Mouse (Mus musculus) midbrain, embryonic 14.5 days (tissue): ENCODE measurements at regions not wholly inside any gene's neighbourhood (a gene's known extent, or its start where the extent isn't known, plus 50 kb on each side); places are given as distances from the start of the nearest gene placed in this dataset.

Experiments
- ATAC-seq: fragments of 200-750 bp; cut with Nextera tagmentation; 2 replicates; pipeline ENCODE4 v1.8.0; 2017; ENCODE audit warnings: moderate number of reproducible peaks, moderate library complexity; ENCODE audit not compliant: low FRiP score, low TSS enrichment
- DNase-seq: peaks from one replicate; pipeline ENCODE4 v3.0.0-alpha.2; 2015
- H3K27ac ChIP-seq: fragments of 300-500 bp; sonication (generic); replicated peaks from 2 replicates; pipeline ENCODE4 v1.5.1; 2014; ENCODE audit warnings: mild to moderate bottlenecking, low read depth, low read length, moderate library complexity
- H3K27me3 ChIP-seq: fragments of 300-500 bp; sonication (generic); 2 replicates; pipeline ENCODE4 v1.6.1; 2014; ENCODE audit warnings: low read length, control low read depth, mixed read lengths; ENCODE audit not compliant: control insufficient read depth, insufficient read depth
- H3K36me3 ChIP-seq: fragments of 300-500 bp; sonication (generic); 2 replicates; pipeline ENCODE4 v1.6.1; 2014; ENCODE audit warnings: low read length, control low read depth; ENCODE audit not compliant: control insufficient read depth, insufficient read depth
- H3K4me1 ChIP-seq: fragments of 300-500 bp; sonication (generic); 2 replicates; pipeline ENCODE4 v1.6.1; 2014; ENCODE audit warnings: mild to moderate bottlenecking, antibody characterized with exemption, low read length, control low read depth; ENCODE audit not compliant: control insufficient read depth, insufficient read depth
- H3K4me2 ChIP-seq: fragments of 300-500 bp; sonication (generic); 2 replicates; pipeline ENCODE4 v1.6.1; 2014; ENCODE audit warnings: mild to moderate bottlenecking, low read length, moderate library complexity
- H3K4me3 ChIP-seq: fragments of 300-500 bp; sonication (generic); replicated peaks from 2 replicates; pipeline ENCODE4 v1.5.1; 2014; ENCODE audit warnings: low read depth, low read length
- H3K9ac ChIP-seq: fragments of 300-500 bp; sonication (generic); replicated peaks from 2 replicates; pipeline ENCODE4 v1.6.1; 2014; ENCODE audit warnings: mild to moderate bottlenecking, low read length, moderate library complexity
- H3K9me3 ChIP-seq: fragments of 300-500 bp; sonication (generic); 2 replicates; pipeline ENCODE4 v1.6.1; 2016; ENCODE audit warnings: low read length, control low read depth, mixed read lengths; ENCODE audit not compliant: control insufficient read depth
- WGBS: fragments of 180-500 bp; shearing (Covaris S2); extraction: QIAGEN DNeasy Blood & Tissue Kit; methylation state at CpG from one replicate; pipeline ENCODE4 v1.1.7; 2014; 5-methylcytosine and 5-hydroxymethylcytosine counted together

GRCm38 (mm10) chr13:43875895-43876294 lies 91.3 kb downstream of the Cd83 start:
- Histone ChIP-seq H3K4me2 (no peak overlapping the region), H3K27me3 (no peaks in the 10 kb centered on the region), H3K4me3 (no peak overlapping the region), H3K36me3 (no peaks in the 10 kb centered on the region), H3K9me3 (no peaks in the 10 kb centered on the region), H3K9ac (no peak overlapping the region), H3K4me1 (no peaks in the 10 kb centered on the region), H3K27ac (no peak overlapping the region)
- DNase-seq (no peak), ATAC-seq (no peak)
- WGBS: 87% methylated on average over 9 of the region's 9 CpGs

- H3K36me3 ChIP-seq: no peaks in the 10 kb centered on the region
- no peak for ATAC-seq
These were observed 102.7 kb downstream of the Cd83 start for GRCm38 (mm10) chr13:43887284-43887683.

DNA sequence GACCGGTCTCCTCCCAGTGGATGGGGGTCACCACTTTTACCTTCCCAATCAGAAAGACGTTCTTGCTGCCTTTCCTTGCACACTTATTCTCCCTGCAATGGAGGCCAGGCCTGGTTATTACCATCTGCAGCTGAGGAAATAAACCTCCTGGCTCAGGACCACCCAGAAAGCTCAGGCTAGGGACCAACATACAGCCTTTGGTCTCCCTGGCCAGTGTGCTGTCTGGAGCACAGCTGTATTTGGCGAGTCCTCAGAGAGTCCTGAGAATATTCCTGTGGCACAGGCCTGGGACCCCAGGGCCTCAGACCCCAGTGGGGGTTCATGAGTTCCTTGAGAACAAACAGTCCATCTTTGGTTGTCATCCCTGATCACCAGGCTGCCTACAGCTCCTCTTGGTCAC lies 107.4 kb downstream of the Cd83 start:
- H3K4me2 ChIP-seq: no peak overlapping the region
- DNase-seq (no peak), ATAC-seq (no peak)
- H3K4me1 ChIP-seq: 0 out of 2 replicates have a peak, but pooled peaks cover 3% of the 10 kb centered on the region
- no peak overlapping the region for H3K4me3 ChIP-seq
- 80% methylated on average over 3 of the region's 3 CpGs for WGBS
- no peaks in the 10 kb centered on the region for H3K27me3 ChIP-seq
- no peaks in the 10 kb centered on the region for H3K9me3 ChIP-seq
- H3K27ac ChIP-seq: no peak overlapping the region
- H3K9ac ChIP-seq: no peak overlapping the region
- no peaks in the 10 kb centered on the region for H3K36me3 ChIP-seq

More at GRCm38 (mm10) chr13:43887284-43887683, 102.7 kb downstream of the Cd83 start:
- H3K4me3 ChIP-seq: no peak overlapping the region
- H3K27me3 ChIP-seq: no peaks in the 10 kb centered on the region
- no peaks in the 10 kb centered on the region for H3K9me3 ChIP-seq
- no peak overlapping the region for H3K27ac ChIP-seq
- 96% methylated on average over 3 of the region's 3 CpGs for WGBS
- no peak overlapping the region for H3K9ac ChIP-seq
- no peak overlapping the region for H3K4me2 ChIP-seq
- DNase-seq: no peak
- H3K4me1 ChIP-seq: no peaks in the 10 kb centered on the region

GRCm38 (mm10) chr13:43895990-43896389 lies 111.4 kb downstream of the Cd83 start:
- H3K36me3 ChIP-seq: no peaks in the 10 kb centered on the region
- ATAC-seq: no peak
- whole genome bisulfite sequencing: 49% methylated on average over 11 of the region's 11 CpGs

DNA sequence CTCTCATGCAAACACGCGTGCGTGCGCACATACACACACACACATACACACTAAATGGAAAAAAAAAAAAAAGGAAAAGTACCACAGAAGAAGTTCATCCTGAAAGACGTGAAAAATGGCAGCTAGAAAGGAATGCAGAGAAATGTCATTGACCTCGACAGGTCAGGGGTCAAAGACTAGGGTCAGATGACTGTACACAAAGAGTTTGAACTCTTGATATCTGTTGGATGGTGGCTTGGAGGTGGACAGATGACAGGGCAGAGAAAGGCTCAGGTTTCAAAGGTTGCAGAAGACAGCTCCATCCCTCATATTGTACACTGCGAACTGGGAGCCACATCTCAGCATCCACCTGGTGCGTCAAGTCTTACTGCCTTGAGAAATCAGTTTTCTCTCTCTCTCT lies 112.5 kb downstream of the Cd83 start:
- no peak overlapping the region for H3K27ac ChIP-seq
- no peaks in the 10 kb centered on the region for H3K27me3 ChIP-seq
- no peaks in the 10 kb centered on the region for H3K9me3 ChIP-seq
- H3K4me1 ChIP-seq: 0 out of 2 replicates have a peak, but pooled peaks cover 3% of the 10 kb centered on the region
- no peak overlapping the region for H3K9ac ChIP-seq
- DNase-seq (no peak), ATAC-seq (no peak)
- no peak overlapping the region for H3K4me3 ChIP-seq
- 91% methylated on average over 8 of the region's 8 CpGs for WGBS
- H3K36me3 ChIP-seq: no peaks in the 10 kb centered on the region
- no peak overlapping the region for H3K4me2 ChIP-seq

More at GRCm38 (mm10) chr13:43895990-43896389, 111.4 kb downstream of the Cd83 start:
- peak; percentile 25 for DNase-seq
- H3K4me2 ChIP-seq: no peak overlapping the region
- H3K4me3 ChIP-seq: no peak overlapping the region
- H3K9ac ChIP-seq: no peak overlapping the region
- no peak overlapping the region for H3K27ac ChIP-seq
- H3K9me3 ChIP-seq: no peaks in the 10 kb centered on the region
- 0 out of 2 replicates have a peak, but pooled peaks cover 3% of the 10 kb centered on the region for H3K4me1 ChIP-seq
- H3K27me3 ChIP-seq: no peaks in the 10 kb centered on the region

DNA sequence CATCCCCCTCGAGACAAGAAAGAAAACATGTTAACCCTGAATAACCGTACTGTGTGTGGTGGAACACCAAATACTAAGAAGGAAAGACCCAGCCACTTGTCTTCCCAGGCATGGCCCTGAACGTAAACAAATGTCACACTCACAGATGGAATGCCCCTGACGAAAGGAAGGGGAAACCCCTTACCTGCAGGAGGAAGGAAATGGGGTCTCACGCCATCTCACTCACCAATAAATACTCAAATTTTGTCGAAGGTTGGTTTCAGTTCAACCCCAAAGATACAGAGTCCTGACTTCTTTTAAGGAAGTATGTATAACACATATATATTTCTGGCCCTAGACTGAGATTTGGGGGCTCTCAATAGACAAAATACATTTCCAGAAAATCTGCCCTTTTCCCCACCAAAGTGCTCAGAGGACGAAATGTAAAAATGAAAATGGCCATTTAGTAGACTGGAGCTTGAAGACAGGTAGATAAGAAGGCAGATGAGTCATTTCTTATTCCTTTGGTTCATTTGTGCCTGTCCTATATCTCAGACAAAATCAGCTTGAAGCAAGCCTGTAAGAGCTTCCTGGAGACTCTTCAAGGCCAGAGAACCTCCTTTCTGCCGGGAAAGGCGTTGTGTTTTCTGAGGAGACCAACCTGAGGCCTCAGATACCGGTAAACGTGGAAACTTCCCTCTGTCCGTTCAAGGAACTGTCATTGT lies 114.1 kb downstream of the Cd83 start:
- DNase-seq (no peak), ATAC-seq (no peak)
- WGBS: 87% methylated on average over 12 of the region's 12 CpGs
- Histone ChIP-seq H3K4me2 (no peak overlapping the region), H3K4me1 (0 out of 2 replicates have a peak, but pooled peaks cover 3% of the 10 kb centered on the region), H3K27ac (no peak overlapping the region), H3K9ac (no peak overlapping the region), H3K27me3 (no peaks in the 10 kb centered on the region), H3K9me3 (no peaks in the 10 kb centered on the region), H3K36me3 (no peaks in the 10 kb centered on the region), H3K4me3 (no peak overlapping the region)

DNA sequence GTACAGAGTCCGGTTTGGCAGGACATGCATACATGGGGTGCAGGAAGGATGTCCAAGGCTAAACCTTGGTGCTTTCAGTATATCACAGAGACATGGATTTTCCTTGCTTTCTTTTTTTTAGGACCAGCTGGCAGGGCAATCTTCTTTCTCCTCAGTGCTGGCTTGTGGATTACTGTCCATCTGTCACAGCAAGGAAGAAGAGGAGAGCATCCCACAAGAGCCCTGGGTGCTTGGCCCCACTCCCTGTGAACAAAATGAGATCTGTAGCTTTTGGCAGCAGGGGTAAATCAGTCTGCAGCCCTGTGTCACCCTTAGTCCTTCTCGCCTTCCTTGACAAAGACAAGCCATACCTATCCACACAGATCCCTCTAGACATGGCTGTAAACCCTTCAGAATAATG lies 115.5 kb downstream of the Cd83 start:
- no peak overlapping the region for H3K27ac ChIP-seq
- no peak overlapping the region for H3K9ac ChIP-seq
- H3K9me3 ChIP-seq: no peaks in the 10 kb centered on the region
- H3K36me3 ChIP-seq: no peaks in the 10 kb centered on the region
- 0 out of 2 replicates have a peak, but pooled peaks cover 3% of the 10 kb centered on the region for H3K4me1 ChIP-seq
- H3K4me2 ChIP-seq: no peak overlapping the region
- DNase-seq (no peak), ATAC-seq (no peak)
- no peaks in the 10 kb centered on the region for H3K27me3 ChIP-seq
- H3K4me3 ChIP-seq: no peak overlapping the region
- WGBS: 89% methylated on average over 2 of the region's 2 CpGs

- ATAC-seq (no peak), DNase-seq (no peak)
- Histone ChIP-seq H3K27ac (no peak overlapping the region), H3K27me3 (no peaks in the 10 kb centered on the region), H3K36me3 (no peaks in the 10 kb centered on the region), H3K4me2 (no peak overlapping the region), H3K4me1 (0 out of 2 replicates have a peak, but pooled peaks cover 3% of the 10 kb centered on the region), H3K9ac (no peak overlapping the region), H3K9me3 (no peaks in the 10 kb centered on the region), H3K4me3 (no peak overlapping the region)
- whole genome bisulfite sequencing: 69% methylated on average over 7 of the region's 7 CpGs
These were observed 116.2 kb downstream of the Cd83 start for GRCm38 (mm10) chr13:43900758-43901157.

DNA sequence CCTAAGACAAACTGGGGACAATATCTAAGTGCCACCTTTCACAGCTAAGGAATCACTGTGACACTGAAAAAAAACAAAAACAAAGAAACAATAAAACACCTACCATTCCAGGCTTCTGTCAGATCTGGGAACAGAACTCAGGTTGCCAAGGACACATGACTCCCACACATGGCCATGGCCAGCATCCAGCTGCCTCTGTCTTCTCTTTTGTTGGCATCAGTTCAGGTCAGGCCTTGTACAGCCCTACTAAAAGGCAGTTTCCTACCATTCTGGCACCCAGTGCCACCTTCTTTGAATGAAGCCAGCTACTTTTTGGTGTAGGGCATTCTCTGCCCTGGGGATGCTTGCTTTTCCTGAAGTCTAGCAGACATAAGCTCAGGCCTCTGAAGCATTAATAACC lies 118.8 kb downstream of the Cd83 start:
- no peak overlapping the region for H3K9ac ChIP-seq
- H3K4me1 ChIP-seq: peaks cover 5% of the 10 kb centered on the region; the same call in 1 of the 2 replicates
- ATAC-seq (no peak), DNase-seq (peak; percentile 24)
- H3K4me2 ChIP-seq: no peak overlapping the region
- H3K36me3 ChIP-seq: no peaks in the 10 kb centered on the region
- no peaks in the 10 kb centered on the region for H3K9me3 ChIP-seq
- H3K27me3 ChIP-seq: no peaks in the 10 kb centered on the region
- H3K4me3 ChIP-seq: no peak overlapping the region
- no peak overlapping the region for H3K27ac ChIP-seq
